Mouse (Mus musculus) MEL (cell line): Measurements from ENCODE around the gene Ppp1r35. TPM values are rescaled to one million over a fixed set of nuclear protein-coding genes. Genes with fewer than 3 reads are reported as not detected.

Experiments used
- DNase-seq: peaks from one replicate; pipeline ENCODE4 v3.0.0; 2011; ENCODE audit warnings: low read depth, low spot score
- H3K27ac ChIP-seq: 2 replicates; pipeline ENCODE4 v1.5.1; 2012; ENCODE audit warnings: low read depth, mild to moderate bottlenecking, control low read depth, low read length, moderate library complexity; ENCODE audit not compliant: control insufficient read depth
- H3K27me3 ChIP-seq, 2 experiments: fragments of 150-350 bp in 1 of 2; sonication (generic) in 1 of 2; 2 replicates each; pipeline ENCODE4 v1.6.1; 2012; ENCODE audit warnings: low read length in 2 of 2, mild to moderate bottlenecking in 2 of 2, improper control_type of control experiment in 1 of 2, moderate library complexity in 1 of 2; ENCODE audit not compliant: insufficient read depth in 2 of 2, control insufficient read depth in 1 of 2
- H3K36me3 ChIP-seq, 2 experiments: 2 replicates each; pipeline ENCODE4 v1.6.1; 2012 to 2014; ENCODE audit warnings: low read length in 2 of 2, improper control_type of control experiment in 1 of 2, inconsistent platforms in 1 of 2, mild to moderate bottlenecking in 1 of 2; ENCODE audit not compliant: insufficient read depth in 2 of 2, control insufficient read depth in 1 of 2
- H3K4me1 ChIP-seq, 2 experiments: fragments of 150-350 bp in 1 of 2; sonication (generic) in 1 of 2; 2 replicates each; pipeline ENCODE4 v1.6.1; 2012; ENCODE audit warnings: low read length in 2 of 2, improper control_type of control experiment in 1 of 2, mild to moderate bottlenecking in 1 of 2; ENCODE audit not compliant: insufficient read depth in 2 of 2, control insufficient read depth in 1 of 2
- H3K4me3 ChIP-seq, 2 experiments: fragments of 150-350 bp in 1 of 2; sonication (generic) in 1 of 2; 2 replicates each; pipeline ENCODE4 v1.5.1; 2012; ENCODE audit warnings: low read depth in 2 of 2, low read length in 2 of 2, mild to moderate bottlenecking in 2 of 2, moderate library complexity in 2 of 2, control low read depth in 1 of 2, improper control_type of control experiment in 1 of 2; ENCODE audit not compliant: control insufficient read depth in 1 of 2, insufficient read depth in 1 of 2
- H3K79me2 ChIP-seq: 2 replicates; pipeline ENCODE4 v1.6.1; 2012; ENCODE audit warnings: mild to moderate bottlenecking, low read length, moderate library complexity; ENCODE audit not compliant: control insufficient read depth, poor library complexity, insufficient read depth
- H3K9ac ChIP-seq: 2 replicates; pipeline ENCODE4 v1.6.1; 2012; ENCODE audit warnings: low read depth, mild to moderate bottlenecking, control low read depth, low read length, moderate library complexity; ENCODE audit not compliant: control insufficient read depth, poor library complexity, severe bottlenecking
- H3K9me3 ChIP-seq: fragments of 150-350 bp; sonication (generic); replicated peaks from 2 replicates; pipeline ENCODE4 v1.6.1; 2012; ENCODE audit warnings: mild to moderate bottlenecking, low read length, improper control_type of control experiment, moderate library complexity; ENCODE audit not compliant: insufficient read depth
- BHLHE40 ChIP-seq: IDR thresholded peaks from 2 replicates; pipeline ENCODE4 v1.6.1; 2012; ENCODE audit warnings: low read depth, mild to moderate bottlenecking, inconsistent platforms, low read length, improper control_type of control experiment, borderline replicate concordance
- CHD1 ChIP-seq: IDR thresholded peaks from 2 replicates; pipeline ENCODE4 v1.6.1; 2012; ENCODE audit warnings: low read depth, mild to moderate bottlenecking, inconsistent platforms, low read length, improper control_type of control experiment
- CTCF ChIP-seq, 3 experiments: IDR thresholded peaks in 2 of 3; conservative IDR thresholded peaks in 1 of 3; 2 replicates each; pipeline ENCODE4 v1.5.1; 2011 to 2012; ENCODE audit warnings: low read length in 3 of 3, low read depth in 2 of 3, mild to moderate bottlenecking in 2 of 3, improper control_type of control experiment in 1 of 3, inconsistent platforms in 1 of 3, mixed read lengths in 1 of 3, moderate library complexity in 1 of 3; ENCODE audit not compliant: control insufficient read depth in 1 of 3, insufficient read depth in 1 of 3, poor library complexity in 1 of 3, severe bottlenecking in 1 of 3
- E2F4 ChIP-seq: IDR thresholded peaks from 2 replicates; pipeline ENCODE4 v1.6.1; 2011; ENCODE audit warnings: low read depth, low read length, improper control_type of control experiment, borderline replicate concordance
- EP300 ChIP-seq, 2 experiments: IDR thresholded peaks; 2 replicates each; pipeline ENCODE4 v1.6.1; 2011; ENCODE audit warnings: improper control_type of control experiment in 2 of 2, low read length in 2 of 2, low read depth in 1 of 2, mild to moderate bottlenecking in 1 of 2
- ETS1 ChIP-seq: IDR thresholded peaks from 2 replicates; pipeline ENCODE4 v1.6.1; 2012; ENCODE audit warnings: low read depth, mild to moderate bottlenecking, inconsistent platforms, low read length, improper control_type of control experiment, moderate library complexity
- HCFC1 ChIP-seq: IDR thresholded peaks from 2 replicates; pipeline ENCODE4 v1.6.1; 2012; ENCODE audit warnings: low read depth, mild to moderate bottlenecking, inconsistent platforms, low read length, improper control_type of control experiment, moderate library complexity
- KAT2A ChIP-seq: conservative IDR thresholded peaks from 2 replicates; pipeline ENCODE4 v1.6.1; 2012; ENCODE audit warnings: low read depth, low read length, improper control_type of control experiment, inconsistent platforms
- MYC ChIP-seq: IDR thresholded peaks from 2 replicates; pipeline ENCODE4 v1.6.1; 2011; ENCODE audit warnings: low read depth, mild to moderate bottlenecking, low read length, improper control_type of control experiment, moderate library complexity
- NRF1 ChIP-seq: IDR thresholded peaks from 2 replicates; pipeline ENCODE4 v1.6.1; 2014; ENCODE audit warnings: low read depth, mild to moderate bottlenecking, inconsistent platforms, low read length, improper control_type of control experiment, moderate library complexity; ENCODE audit not compliant: poor library complexity, insufficient read depth, severe bottlenecking
- POLR2AphosphoS2 ChIP-seq: IDR thresholded peaks from 2 replicates; pipeline ENCODE4 v1.6.1; 2011; ENCODE audit warnings: low read length, improper control_type of control experiment
- TAL1 ChIP-seq: IDR thresholded peaks from 2 replicates; pipeline ENCODE4 v1.6.1; 2012; ENCODE audit warnings: mild to moderate bottlenecking, inconsistent platforms, low read length, moderate library complexity, mixed read lengths
- ZC3H11A ChIP-seq: IDR thresholded peaks from 2 replicates; pipeline ENCODE4 v1.6.1; 2012; ENCODE audit warnings: low read depth, mild to moderate bottlenecking, inconsistent platforms, low read length, improper control_type of control experiment
- ZNF384 ChIP-seq: IDR thresholded peaks from 2 replicates; pipeline ENCODE4 v1.6.1; 2012; ENCODE audit warnings: low read depth, mild to moderate bottlenecking, inconsistent platforms, low read length, improper control_type of control experiment
- polyA plus RNA-seq, 2 experiments: library from polyadenylated mRNA; stranded (reverse) in 1 of 2; unstranded in 1 of 2; fragments of >175 nt in 1 of 2; fragments of >200 nt in 1 of 2; gene quantifications; 2 replicates each; pipeline versions ENCODE4 v1.2.1 to v1.2.4; 2012; ENCODE audit warnings: low replicate concordance in 2 of 2, low read depth in 1 of 2; ENCODE audit not compliant: insufficient read length in 2 of 2, insufficient read depth in 1 of 2, missing spikeins in 1 of 2
- total RNA-seq: library from RNA; depleted of rRNA; stranded (reverse); fragments of 300-350 nt; gene quantifications from 2 replicates; pipeline ENCODE4 v1.2.3, GENCODE M21; 2012

The Ppp1r35 gene
- total and polyA plus RNA-seq, 3 experiments = 35.0 to 46.2 TPM; not detected in 1

DNA sequence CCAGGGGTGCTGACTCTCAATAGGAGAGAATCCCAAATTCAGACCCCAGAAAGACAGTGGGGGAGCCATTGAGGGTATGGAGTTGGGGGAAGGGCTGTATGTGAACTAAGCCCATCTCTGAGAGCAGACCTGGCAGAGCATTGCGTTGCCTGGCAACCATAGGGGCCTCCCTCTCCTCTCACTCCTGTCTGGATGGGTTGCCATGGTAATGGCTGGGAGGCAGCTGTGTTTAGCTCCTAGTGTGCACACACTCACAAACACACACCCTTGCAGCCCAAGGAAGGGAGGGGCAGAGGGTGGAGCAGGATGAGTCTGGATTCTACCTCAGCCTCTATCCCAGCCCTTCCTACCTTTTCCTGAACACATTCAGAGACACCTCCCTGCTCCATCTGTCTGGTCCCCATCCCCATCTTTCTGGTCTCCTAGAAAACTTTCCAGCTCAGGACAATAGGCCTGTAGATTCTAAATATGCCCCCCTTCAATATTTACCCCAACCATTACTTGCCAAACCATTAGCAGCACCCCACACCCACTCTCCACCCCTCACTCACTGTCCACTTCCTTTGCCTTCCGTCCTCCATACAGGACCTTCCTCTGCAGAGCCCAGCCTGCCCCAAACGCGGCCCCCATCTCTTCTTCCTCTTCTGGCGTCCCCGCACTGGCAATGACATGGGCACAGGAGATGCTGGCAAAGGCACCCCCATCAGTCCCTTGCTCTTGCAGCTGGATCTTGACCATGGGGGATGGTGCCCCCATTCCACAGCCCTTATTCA is 44.2 kb upstream of the Ppp1r35 start:
- no peak for TF ChIP-seq MYC
- TF ChIP-seq E2F4 = no peak
- TF ChIP-seq ZC3H11A = no peak
- no peak for TF ChIP-seq CHD1
- no peak for TF ChIP-seq KAT2A
- TF ChIP-seq POLR2AphosphoS2 = no peak
- TF ChIP-seq BHLHE40 = no peak
- no peak for TF ChIP-seq ETS1
- TF ChIP-seq CTCF (IDR thresholded peaks at IDR 0.05 in 2 of 3, conservative IDR thresholded peaks at IDR 0.05 in 1 of 3; ENCODE audit: control insufficient read depth in 1 of 3, insufficient read depth in 1 of 3, low read depth in 2 of 3, low read length in 3 of 3, poor library complexity in 1 of 3, severe bottlenecking in 1 of 3) = no peak
- no peak for TF ChIP-seq ZNF384
- TF ChIP-seq TAL1 = no peak
- no peak for TF ChIP-seq HCFC1
- TF ChIP-seq EP300 (IDR thresholded peaks at IDR 0.05; ENCODE audit: low read depth in 1 of 2, low read length in 2 of 2) = no peak
- DNase-seq = no peak
- no peak overlapping the region for H3K4me3 ChIP-seq
- H3K27ac ChIP-seq = no peak overlapping the region
- no peaks in the 10 kb centered on the region; a peak in 1 of 4 replicates for H3K27me3 ChIP-seq
- no peak overlapping the region for H3K9ac ChIP-seq
- no peaks in the 10 kb centered on the region for H3K4me1 ChIP-seq
- no peaks in the 10 kb centered on the region for H3K79me2 ChIP-seq
- H3K9me3 ChIP-seq = no peaks in the 10 kb centered on the region
- no peaks in the 10 kb centered on the region for H3K36me3 ChIP-seq

DNA sequence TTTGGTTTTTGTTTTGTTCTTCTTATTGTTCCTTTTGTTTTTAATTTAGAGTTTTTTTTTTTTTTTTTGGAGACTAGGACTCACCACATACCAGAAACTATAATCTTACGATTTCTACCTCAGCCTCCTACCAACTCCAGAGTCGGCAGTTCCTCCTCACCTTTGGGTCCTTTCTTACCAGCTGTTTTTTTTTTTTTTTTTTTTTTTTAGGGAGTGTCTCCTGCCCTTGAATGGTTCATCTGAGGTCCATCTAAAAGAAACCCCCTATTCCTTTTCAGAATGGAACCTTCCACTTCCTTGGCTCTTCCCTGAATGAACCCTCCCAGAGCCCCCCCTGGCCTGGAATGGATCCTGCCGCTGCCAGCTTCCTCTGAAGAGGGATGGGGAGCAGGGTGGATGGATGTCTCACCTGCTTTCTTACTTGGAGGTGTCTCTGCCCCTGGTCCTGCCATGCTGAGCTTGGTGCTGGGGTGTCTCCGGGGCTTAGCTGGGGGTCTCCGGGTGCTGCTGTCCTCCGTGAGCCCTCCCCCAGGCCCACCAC is 41.2 kb upstream of the Ppp1r35 start:
- Histone ChIP-seq H3K27me3 (no peaks in the 10 kb centered on the region), H3K36me3 (no peaks in the 10 kb centered on the region), H3K9ac (no peak overlapping the region), H3K27ac (no peak overlapping the region), H3K79me2 (no peaks in the 10 kb centered on the region; the same call in 1 of the 2 replicates), H3K4me1 (no peaks in the 10 kb centered on the region; a peak in 1 of 4 replicates), H3K9me3 (no peaks in the 10 kb centered on the region), H3K4me3 (no peak overlapping the region)
- no peak for TF ChIP-seq NRF1
- peak; percentile 69 for TF ChIP-seq ZNF384
- no peak for DNase-seq
